Comparison of ENCODE assay signal across 21 mouse cellular contexts in the genomic region with DNA sequence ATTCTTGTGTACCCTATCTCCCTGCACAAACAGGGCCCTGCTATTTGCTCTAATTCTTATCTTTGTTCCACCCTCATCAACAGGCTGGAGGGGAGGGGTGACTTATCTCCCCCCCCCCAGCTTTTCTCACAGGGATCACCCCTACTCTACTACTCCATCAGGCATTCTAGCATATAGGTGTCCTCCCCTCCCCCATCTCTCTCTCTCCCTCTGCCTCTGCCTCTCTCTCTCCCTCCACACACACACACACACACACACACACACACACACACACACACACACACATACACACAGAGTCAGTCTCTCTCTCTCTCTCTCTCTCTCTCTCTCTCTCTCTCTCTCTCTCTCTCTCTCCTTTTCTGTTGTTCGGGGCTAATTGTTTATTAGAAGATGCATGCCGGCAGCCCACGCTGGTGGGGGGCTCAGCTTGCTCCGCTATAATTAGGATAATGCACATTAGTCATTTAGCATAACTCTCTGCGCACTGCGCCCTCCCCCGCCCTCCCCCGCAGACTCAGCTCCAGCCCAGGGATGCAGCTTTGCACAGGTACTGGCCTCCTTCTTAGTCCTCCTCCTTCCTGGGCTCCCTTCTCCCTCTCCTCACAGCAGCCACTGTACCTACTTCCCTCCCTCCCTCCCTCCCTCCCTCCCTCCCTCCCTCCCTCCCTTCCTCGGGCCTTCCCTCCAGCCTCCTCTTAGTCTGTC. TPM values are rescaled to one million over a fixed set of nuclear protein-coding genes. Genes with fewer than 3 reads are reported as not detected.
A peak's percentile ranks its signal among the peaks of the same experiment; 100 is the strongest.
DNase-seq lines count a peak whose midpoint lies in the region; ATAC-seq and TF ChIP-seq lines count a peak whose summit lies in the region.
"Had no signal": no experiment of that assay in that cellular context is flagged by ENCODE, and none has a peak within 500 bp of the region (broad histone marks: within the 10 kb centered on the region; RNA-seq: fewer than 3 reads in every experiment).

No protein-coding gene starts in this region.

- no peak for DNase-seq in hindbrain, postnatal 0 days (ENCODE audit: low spot score)
- peak; percentile 58 for DNase-seq in brain, embryonic 14.5 days (ENCODE audit: low read depth)
- DNase-seq in hindbrain, embryonic 14.5 days (ENCODE audit: low spot score) = no peak
- no peak for DNase-seq in stomach, postnatal 0 days (ENCODE audit: low spot score)
- DNase-seq in spleen, postnatal 10 days (ENCODE audit: low spot score in 2 of 2) = no peak
- DNase-seq in kidney, postnatal 25 days = no peak
- DNase-seq: adrenal gland, postnatal 36 days; cerebellum, postnatal 25 days; gastrocnemius, adult 2 months; heart, adult 18-20 months; liver, postnatal 0 days; lung, postnatal 36 days had no signal

- no peaks in the 10 kb centered on the region for H3K9me3 ChIP-seq in hindbrain, embryonic 12.5 days (replicated peaks)
- no peaks in the 10 kb centered on the region for H3K9me3 ChIP-seq in hindbrain, postnatal 0 days (ENCODE audit: low read length)
- H3K9me3 ChIP-seq in hindbrain, embryonic 14.5 days (ENCODE audit: control insufficient read depth, low read length) = no peaks in the 10 kb centered on the region
- H3K9me3 ChIP-seq in midbrain, embryonic 16.5 days (replicated peaks; ENCODE audit: control insufficient read depth, low read length, poor library complexity, severe bottlenecking) = no peaks in the 10 kb centered on the region
- no peaks in the 10 kb centered on the region for H3K9me3 ChIP-seq in stomach, postnatal 0 days (ENCODE audit: control insufficient read depth, low read length)
- H3K9me3 ChIP-seq: embryonic facial prominence, embryonic 12.5 days; limb, embryonic 13.5 days; midbrain, embryonic 12.5 days had no signal

- no peak overlapping the region for H3K4me3 ChIP-seq in hindbrain, embryonic 12.5 days
- no peak overlapping the region for H3K4me3 ChIP-seq in hindbrain, postnatal 0 days (ENCODE audit: low read length)
- no peak overlapping the region for H3K4me3 ChIP-seq in hindbrain, embryonic 14.5 days (replicated peaks; ENCODE audit: low read length)
- H3K4me3 ChIP-seq in midbrain, embryonic 16.5 days (ENCODE audit: low read depth, low read length) = no peak overlapping the region
- H3K4me3 ChIP-seq in stomach, postnatal 0 days (ENCODE audit: low read depth, low read length) = no peak overlapping the region
- H3K4me3 ChIP-seq: embryonic facial prominence, embryonic 12.5 days; gastrocnemius, adult 2 months; limb, embryonic 13.5 days; midbrain, embryonic 12.5 days had no signal

- no peak overlapping the region for H3K4me2 ChIP-seq in hindbrain, embryonic 12.5 days (replicated peaks)
- no peak overlapping the region for H3K4me2 ChIP-seq in hindbrain, postnatal 0 days (ENCODE audit: low read depth, low read length)
- no peak overlapping the region for H3K4me2 ChIP-seq in hindbrain, embryonic 14.5 days (replicated peaks)
- no peak overlapping the region for H3K4me2 ChIP-seq in midbrain, embryonic 16.5 days (ENCODE audit: low read length)
- H3K4me2 ChIP-seq in stomach, postnatal 0 days (replicated peaks; ENCODE audit: low read depth) = no peak overlapping the region
- H3K4me2 ChIP-seq: embryonic facial prominence, embryonic 12.5 days; limb, embryonic 13.5 days; midbrain, embryonic 12.5 days had no signal

- H3K27me3 ChIP-seq in hindbrain, embryonic 12.5 days = peaks cover 16% of the 10 kb centered on the region
- H3K27me3 ChIP-seq in hindbrain, postnatal 0 days (ENCODE audit: insufficient read depth, low read length) = no peaks in the 10 kb centered on the region
- H3K27me3 ChIP-seq in hindbrain, embryonic 14.5 days (ENCODE audit: control insufficient read depth, insufficient read depth, low read length) = 0 out of 2 replicates have a peak, but pooled peaks cover 4% of the 10 kb centered on the region
- no peaks in the 10 kb centered on the region for H3K27me3 ChIP-seq in midbrain, embryonic 16.5 days (ENCODE audit: control insufficient read depth, insufficient read depth, low read depth, low read length)
- H3K27me3 ChIP-seq in stomach, postnatal 0 days (ENCODE audit: control insufficient read depth, insufficient read depth, low read length) = no peaks in the 10 kb centered on the region

- no peak for TF ChIP-seq CTCF in hindbrain, postnatal 0 days (IDR thresholded peaks at IDR 0.05; ENCODE audit: low read depth)
- TF ChIP-seq CTCF in brain, embryonic 14.5 days (IDR thresholded peaks at IDR 0.05; ENCODE audit: borderline replicate concordance, extremely low read depth, insufficient read depth, insufficient read length) = no peak
- no peak for TF ChIP-seq CTCF in stomach, postnatal 0 days (IDR thresholded peaks at IDR 0.05; ENCODE audit: low read depth)

- H3K27ac ChIP-seq in hindbrain, embryonic 12.5 days = no peak overlapping the region
- H3K27ac ChIP-seq in hindbrain, postnatal 0 days = no peak overlapping the region
- H3K27ac ChIP-seq in hindbrain, embryonic 14.5 days = peak overlapping the region; percentile 32; the same call in 1 of the 2 replicates
- peak overlapping the region; percentile 28; the same call in 1 of the 2 replicates for H3K27ac ChIP-seq in midbrain, embryonic 16.5 days (ENCODE audit: low read length)
- H3K27ac ChIP-seq in stomach, postnatal 0 days (replicated peaks) = no peak overlapping the region
- H3K27ac ChIP-seq: embryonic facial prominence, embryonic 12.5 days; gastrocnemius, adult 2 months; limb, embryonic 13.5 days; midbrain, embryonic 12.5 days had no signal

- TF ChIP-seq POLR2A in brain, embryonic 14.5 days (IDR thresholded peaks at IDR 0.05; ENCODE audit: borderline replicate concordance, extremely low read depth, insufficient read depth, insufficient read length, poor library complexity, severe bottlenecking) = no peak

- ATAC-seq in hindbrain, embryonic 12.5 days (ENCODE audit: low FRiP score) = peak; percentile 52
- no peak for ATAC-seq in hindbrain, postnatal 0 days
- peak; percentile 62; the same call in 1 of the 2 replicates for ATAC-seq in hindbrain, embryonic 14.5 days (ENCODE audit: low FRiP score)
- ATAC-seq in midbrain, embryonic 16.5 days = 0 out of 2 replicates have a peak, but pooled peaks have one; percentile 45
- no peak for ATAC-seq in stomach, postnatal 0 days (ENCODE audit: low FRiP score, low TSS enrichment)
- ATAC-seq: activated CD4-positive, CD25-positive, alpha-beta regulatory T cell, adult 4 months; liver, postnatal 0 days had no signal

- 36% methylated on average over 8 of the region's 9 CpGs for WGBS in hindbrain, embryonic 12.5 days
- 37% methylated on average over 8 of the region's 9 CpGs for WGBS in hindbrain, postnatal 0 days
- 24% methylated on average over 8 of the region's 9 CpGs for WGBS in hindbrain, embryonic 14.5 days
- WGBS in midbrain, embryonic 16.5 days = 26% methylated on average over 8 of the region's 9 CpGs
- WGBS in stomach, postnatal 0 days = 39% methylated on average over 8 of the region's 9 CpGs

- H3K36me3 ChIP-seq in hindbrain, embryonic 12.5 days = no peaks in the 10 kb centered on the region
- H3K36me3 ChIP-seq in hindbrain, postnatal 0 days (ENCODE audit: insufficient read depth, low read length) = no peaks in the 10 kb centered on the region
- no peaks in the 10 kb centered on the region for H3K36me3 ChIP-seq in hindbrain, embryonic 14.5 days (replicated peaks; ENCODE audit: control insufficient read depth, insufficient read depth)
- H3K36me3 ChIP-seq in midbrain, embryonic 16.5 days (ENCODE audit: control insufficient read depth, insufficient read depth, low read length) = no peaks in the 10 kb centered on the region
- H3K36me3 ChIP-seq in stomach, postnatal 0 days (ENCODE audit: control insufficient read depth, insufficient read depth, low read length) = no peaks in the 10 kb centered on the region
- H3K36me3 ChIP-seq: embryonic facial prominence, embryonic 12.5 days; limb, embryonic 13.5 days; midbrain, embryonic 12.5 days had no signal

- peaks cover 28% of the 10 kb centered on the region for H3K4me1 ChIP-seq in hindbrain, embryonic 12.5 days
- H3K4me1 ChIP-seq in hindbrain, postnatal 0 days (ENCODE audit: insufficient read depth, low read length) = no peaks in the 10 kb centered on the region; the same call in 1 of the 2 replicates
- peaks cover 5% of the 10 kb centered on the region; the same call in 1 of the 2 replicates for H3K4me1 ChIP-seq in hindbrain, embryonic 14.5 days (replicated peaks; ENCODE audit: control insufficient read depth, insufficient read depth, low read length)
- H3K4me1 ChIP-seq in midbrain, embryonic 16.5 days (ENCODE audit: control insufficient read depth, insufficient read depth, low read length) = peaks cover 10% of the 10 kb centered on the region
- H3K4me1 ChIP-seq in stomach, postnatal 0 days (replicated peaks; ENCODE audit: control insufficient read depth, insufficient read depth) = no peaks in the 10 kb centered on the region
- H3K4me1 ChIP-seq: limb, embryonic 13.5 days had no signal

- no peak for TF ChIP-seq EP300 in stomach, postnatal 0 days (optimal IDR thresholded peaks at IDR 0.05)

- no peak overlapping the region for H3K9ac ChIP-seq in hindbrain, embryonic 12.5 days
- no peak overlapping the region for H3K9ac ChIP-seq in hindbrain, postnatal 0 days (replicated peaks; ENCODE audit: low read length)
- H3K9ac ChIP-seq in hindbrain, embryonic 14.5 days = no peak overlapping the region
- H3K9ac ChIP-seq in midbrain, embryonic 16.5 days (ENCODE audit: low read depth, low read length) = no peak overlapping the region
- H3K9ac ChIP-seq in stomach, postnatal 0 days (ENCODE audit: low read length) = no peak overlapping the region
- H3K9ac ChIP-seq: embryonic facial prominence, embryonic 12.5 days; limb, embryonic 13.5 days; liver, postnatal 0 days; midbrain, embryonic 12.5 days had no signal

RNA-seq across cellular contexts. Expression of a gene that starts 29.8 kb away (rescaled TPM):
- polyA plus RNA-seq in hindbrain, embryonic 12.5 days (2016; fragmentation: Nextera tagmentation; extraction: Ambion mirVana) = 3.0 and 3.7 TPM in 2 replicates
- total RNA-seq in hindbrain, postnatal 0 days (2014; rRNA removed) = 48.9 and 52.8 TPM in 2 replicates
- 4.0 and 4.6 TPM in 2 replicates for polyA plus RNA-seq in hindbrain, postnatal 0 days (2015; fragmentation: Nextera tagmentation; extraction: Ambion mirVana)
- 7.5 and 15.4 TPM in 2 replicates for polyA plus RNA-seq in brain, embryonic 14.5 days (2012; rRNA removed)
- polyA plus RNA-seq in hindbrain, embryonic 14.5 days (2014; fragmentation: Nextera tagmentation; extraction: Ambion mirVana) = 5.1 and 6.9 TPM in 2 replicates
- 2.1 and 2.9 TPM in 2 replicates for polyA plus RNA-seq in midbrain, embryonic 16.5 days (2015; fragmentation: Nextera tagmentation; extraction: Ambion mirVana)
- polyA plus RNA-seq in stomach, postnatal 0 days (2015; fragmentation: Nextera tagmentation; extraction: Ambion mirVana) = 0.17 and 0.21 TPM in 2 replicates
- total RNA-seq: gastrocnemius, adult 2 months; neutrophil, adult 5-6 weeks had no signal
- polyA plus RNA-seq: activated CD4-positive, CD25-positive, alpha-beta regulatory T cell, adult 4 months; heart, postnatal 0 days; thymus, postnatal 0 days had no signal

Comparison
In these comparisons a context has a peak if more than half of its experiments do, and no peak if none do; other contexts are left out.
1. ATAC-seq: peak in hindbrain, embryonic 12.5 days (single experiment), hindbrain, embryonic 14.5 days (single experiment) and midbrain, embryonic 16.5 days (single experiment); none in hindbrain, postnatal 0 days (single experiment) and stomach, postnatal 0 days (single experiment).
2. H3K27ac ChIP-seq: peak in hindbrain, embryonic 14.5 days (single experiment) and midbrain, embryonic 16.5 days (single experiment); none in hindbrain, embryonic 12.5 days (single experiment), hindbrain, postnatal 0 days (single experiment) and stomach, postnatal 0 days (single experiment).